Mouse (Mus musculus) thymus, adult 2 months (tissue): ENCODE measurements at regions not wholly inside any gene's neighbourhood (a gene's known extent, or its start where the extent isn't known, plus 50 kb on each side); places are given as distances from the start of the nearest gene placed in this dataset.

Source experiments
- DNase-seq: peaks from one replicate; pipeline ENCODE4 v3.0.0; 2021
- H3K27ac ChIP-seq: fragments of 200-500 bp; 2 replicates; pipeline ENCODE4 v1.5.1; 2012; ENCODE audit warnings: low read length, control low read depth; ENCODE audit not compliant: control insufficient read depth, insufficient read depth
- H3K27me3 ChIP-seq: fragments of 200-500 bp; 2 replicates; pipeline ENCODE4 v1.6.1; 2012; ENCODE audit warnings: mild to moderate bottlenecking, low read length, moderate library complexity, mixed read lengths; ENCODE audit not compliant: control insufficient read depth, insufficient read depth
- H3K36me3 ChIP-seq: fragments of 200-500 bp; 2 replicates; pipeline ENCODE4 v1.6.1; 2012; ENCODE audit warnings: mild to moderate bottlenecking, low read length, moderate library complexity; ENCODE audit not compliant: control insufficient read depth, insufficient read depth
- H3K4me1 ChIP-seq: fragments of 200-500 bp; replicated peaks from 2 replicates; pipeline ENCODE4 v1.6.1; 2012; ENCODE audit warnings: low read length; ENCODE audit not compliant: control insufficient read depth, insufficient read depth
- H3K4me3 ChIP-seq: fragments of 200-500 bp; 2 replicates; pipeline ENCODE4 v1.5.1; 2012; ENCODE audit warnings: mild to moderate bottlenecking, low read length, control low read depth, moderate library complexity; ENCODE audit not compliant: control insufficient read depth, insufficient read depth
- CTCF ChIP-seq: fragments of 200-500 bp; IDR thresholded peaks from 2 replicates; pipeline ENCODE4 v1.5.1; 2012; ENCODE audit warnings: mild to moderate bottlenecking, control low read depth, low read length, moderate library complexity, borderline replicate concordance; ENCODE audit not compliant: control insufficient read depth, poor library complexity, insufficient read depth; ENCODE audit errors: extremely low read depth
- POLR2A ChIP-seq: fragments of 200-500 bp; IDR thresholded peaks from 2 replicates; pipeline ENCODE4 v1.6.1; 2012; ENCODE audit warnings: mild to moderate bottlenecking, low read length, control low read depth, moderate library complexity; ENCODE audit not compliant: control insufficient read depth, poor library complexity, insufficient read depth; ENCODE audit errors: extremely low read depth
- WGBS: fragments of 180-500 bp; shearing (Covaris S2); methylation state at CpG from one replicate; pipeline ENCODE4 v1.1.7; 2018; 5-methylcytosine and 5-hydroxymethylcytosine counted together

DNA sequence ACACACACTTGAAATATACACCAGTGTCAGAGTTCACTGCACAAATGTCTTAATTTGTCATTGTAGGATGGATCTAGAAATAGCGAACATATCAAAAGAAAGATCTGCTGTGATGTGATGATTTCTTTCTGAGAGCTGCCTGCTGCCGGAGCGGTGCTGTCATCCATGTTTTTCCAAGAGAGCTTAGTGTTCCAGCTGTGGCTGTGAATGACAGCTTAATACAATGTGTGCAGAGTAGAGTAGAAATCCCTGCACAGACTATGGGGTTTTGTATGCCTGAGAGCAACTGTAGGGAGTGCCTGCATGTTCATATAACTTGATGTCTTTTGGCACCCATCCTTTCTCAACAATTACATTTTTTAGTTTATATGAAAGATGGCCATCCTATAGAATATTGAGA is 274.6 kb upstream of the Btbd3 start:
- no peak overlapping the region for H3K27ac ChIP-seq
- no peak overlapping the region for H3K4me3 ChIP-seq
- DNase-seq, result no peak
- H3K36me3 ChIP-seq, result no peaks in the 10 kb centered on the region
- WGBS, result 90% methylated on average over 3 of the region's 3 CpGs
- no peaks in the 10 kb centered on the region for H3K4me1 ChIP-seq
- H3K27me3 ChIP-seq, result no peaks in the 10 kb centered on the region
- TF ChIP-seq CTCF (no peak), POLR2A (no peak)

- Histone ChIP-seq H3K27ac (no peak overlapping the region), H3K36me3 (no peaks in the 10 kb centered on the region), H3K27me3 (no peaks in the 10 kb centered on the region), H3K4me3 (no peak overlapping the region), H3K4me1 (no peaks in the 10 kb centered on the region)
- 42% methylated on average over 4 of the region's 4 CpGs for WGBS
- DNase-seq, result no peak
- TF ChIP-seq CTCF, result no peak
- TF ChIP-seq POLR2A, result no peak
These were observed 278.6 kb upstream of the Btbd3 start for GRCm38 (mm10) chr2:137977767-137978166.

- H3K36me3 ChIP-seq, result no peaks in the 10 kb centered on the region
- DNase-seq, result no peak
- H3K27ac ChIP-seq, result no peak overlapping the region
- H3K4me1 ChIP-seq, result no peaks in the 10 kb centered on the region
- 85% methylated on average over 3 of the region's 3 CpGs for WGBS
- no peak overlapping the region for H3K4me3 ChIP-seq
- TF ChIP-seq CTCF (no peak), POLR2A (no peak)
- no peaks in the 10 kb centered on the region for H3K27me3 ChIP-seq
These were observed 281.7 kb upstream of the Btbd3 start for GRCm38 (mm10) chr2:137974651-137975050.

- H3K36me3 ChIP-seq, result no peaks in the 10 kb centered on the region
- H3K4me3 ChIP-seq, result no peak overlapping the region
- 80% methylated on average over 4 of the region's 4 CpGs for WGBS
- H3K27me3 ChIP-seq, result no peaks in the 10 kb centered on the region
- no peak overlapping the region for H3K27ac ChIP-seq
- DNase-seq, result no peak
- no peaks in the 10 kb centered on the region for H3K4me1 ChIP-seq
- no peak for TF ChIP-seq POLR2A
- no peak for TF ChIP-seq CTCF
These were observed 287.2 kb upstream of the Btbd3 start for GRCm38 (mm10) chr2:137969156-137969555.

GRCm38 (mm10) chr2:137966460-137967076 is 289.8 kb upstream of the Btbd3 start:
- TF ChIP-seq POLR2A, result no peak
- TF ChIP-seq CTCF, result no peak
- H3K4me3 ChIP-seq, result no peak overlapping the region
- H3K4me1 ChIP-seq, result no peaks in the 10 kb centered on the region
- no peaks in the 10 kb centered on the region for H3K27me3 ChIP-seq
- 66% methylated on average over 10 of the region's 10 CpGs for WGBS
- no peak overlapping the region for H3K27ac ChIP-seq
- no peaks in the 10 kb centered on the region for H3K36me3 ChIP-seq
- DNase-seq, result no peak

DNA sequence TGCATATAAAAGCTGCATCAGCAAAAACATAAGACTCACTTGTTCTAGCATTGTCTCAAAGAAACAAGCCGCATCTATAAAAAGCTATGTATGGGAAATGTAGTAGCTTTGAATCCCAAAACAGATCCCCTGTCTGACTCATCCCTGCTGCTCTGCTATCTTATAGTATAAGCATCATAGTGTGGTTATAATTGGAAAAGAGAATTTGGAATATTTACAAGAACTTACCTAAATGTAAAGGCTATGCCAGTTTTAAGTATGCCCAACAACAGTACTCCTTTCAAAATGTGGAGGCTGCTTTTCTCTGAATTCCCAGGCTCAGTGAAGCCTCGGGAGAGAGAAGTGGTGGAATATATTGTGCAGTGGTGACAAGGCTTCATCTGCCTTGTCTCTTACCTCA is 301.5 kb upstream of the Btbd3 start:
- no peak overlapping the region for H3K27ac ChIP-seq
- H3K36me3 ChIP-seq, result no peaks in the 10 kb centered on the region
- no peak for DNase-seq
- no peak overlapping the region for H3K4me3 ChIP-seq
- no peaks in the 10 kb centered on the region for H3K4me1 ChIP-seq
- 91% methylated on average over 2 of the region's 2 CpGs for WGBS
- TF ChIP-seq POLR2A (no peak), CTCF (no peak)
- no peaks in the 10 kb centered on the region for H3K27me3 ChIP-seq

DNA sequence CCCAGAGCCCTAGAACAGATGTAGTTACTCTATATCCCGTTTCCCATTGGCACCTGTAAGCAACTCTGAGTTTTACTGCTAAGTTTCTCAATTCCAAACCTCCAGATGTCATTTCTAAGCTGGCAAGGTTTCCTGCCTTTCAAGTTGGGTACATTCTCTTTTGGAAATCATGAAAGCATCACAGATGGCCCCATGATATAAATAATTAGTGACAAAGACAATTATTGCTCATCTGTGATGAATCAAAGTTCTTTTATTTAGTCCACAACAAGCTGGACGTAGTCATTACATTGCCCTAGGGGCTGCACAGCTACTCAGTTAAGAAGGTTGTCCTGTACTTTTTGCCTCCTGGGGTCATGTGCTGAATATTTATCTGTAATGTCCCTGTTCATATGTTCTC is 303.2 kb upstream of the Btbd3 start:
- no peak for TF ChIP-seq CTCF
- TF ChIP-seq POLR2A, result no peak
- DNase-seq, result no peak
- Histone ChIP-seq H3K27ac (no peak overlapping the region), H3K4me1 (no peaks in the 10 kb centered on the region), H3K27me3 (no peaks in the 10 kb centered on the region), H3K36me3 (no peaks in the 10 kb centered on the region), H3K4me3 (no peak overlapping the region)
- WGBS, result 70% methylated on average over 2 of the region's 2 CpGs
